Mouse (Mus musculus) monocyte, adult 5-6 weeks (primary cell): ENCODE results near the gene Cd27. TPM values are rescaled to one million over a fixed set of nuclear protein-coding genes. Genes with fewer than 3 reads are reported as not detected.
A peak's percentile ranks its signal among the peaks of the same experiment; 100 is the strongest.

Experiments
- ATAC-seq: fragments of 153-309, 156-312 bp; replicated peaks from 2 replicates; pipeline ENCODE4 v1.8.0; 2017; ENCODE audit warnings: mild to moderate bottlenecking; ENCODE audit not compliant: low TSS enrichment, insufficient number of reproducible peaks, severe bottlenecking, poor library complexity, low FRiP score
- total RNA-seq: library from RNA; stranded (forward); fragments of 200-1000, 200-491, 200-594 nt; gene quantifications from 3 replicates; pipeline ENCODE4 v1.2.3, GENCODE M21; 2017

Cd27 gene
- total RNA-seq, 1 experiment from 2014 or later = 9.1 TPM

- no peak for ATAC-seq
These were observed 15.6 kb downstream of the Cd27 start for GRCm38 (mm10) chr6:125221115-125221745.

GRCm38 (mm10) chr6:125218963-125219362 lies 17.8 kb downstream of the Cd27 start:
- ATAC-seq = peak; percentile 44

GRCm38 (mm10) chr6:125217899-125218298 lies 18.9 kb downstream of the Cd27 start:
- no peak for ATAC-seq

- no peak for ATAC-seq
These were observed 19.9 kb downstream of the Cd27 start for GRCm38 (mm10) chr6:125216898-125217297.

GRCm38 (mm10) chr6:125215148-125215954 lies 21.5 kb downstream of the Cd27 start, which contains the start of gene Vamp1:
Gene Vamp1, plus strand, starts transcription at chr6:125215551.
- ATAC-seq = peak; percentile 96

GRCm38 (mm10) chr6:125213715-125214114 lies 23.1 kb downstream of the Cd27 start:
- no peak for ATAC-seq

- ATAC-seq = no peak
These were observed 23.7 kb downstream of the Cd27 start for GRCm38 (mm10) chr6:125213129-125213528.

- no peak for ATAC-seq
These were observed 24.2 kb downstream of the Cd27 start for GRCm38 (mm10) chr6:125212621-125213020.

- no peak for ATAC-seq
These were observed 26.4 kb downstream of the Cd27 start for GRCm38 (mm10) chr6:125210436-125210835.

- ATAC-seq = no peak
These were observed 39.6 kb downstream of the Cd27 start for GRCm38 (mm10) chr6:125197166-125197565.

- no peak for ATAC-seq
These were observed 40.5 kb downstream of the Cd27 start for GRCm38 (mm10) chr6:125196301-125196700.

- ATAC-seq = no peak
These were observed 41.2 kb downstream of the Cd27 start for GRCm38 (mm10) chr6:125195541-125196075.

- ATAC-seq = no peak
These were observed 43.4 kb downstream of the Cd27 start for GRCm38 (mm10) chr6:125193390-125193789.

- ATAC-seq = no peak
These were observed 44.0 kb downstream of the Cd27 start for GRCm38 (mm10) chr6:125192841-125193240.

- ATAC-seq = peak; percentile 80
These were observed 44.6 kb downstream of the Cd27 start for GRCm38 (mm10) chr6:125192016-125192714.

- ATAC-seq = peak; percentile 96
These were observed 45.3 kb downstream of the Cd27 start, which contains the start of the genes Ncapd2 and Mrpl51 for GRCm38 (mm10) chr6:125191332-125192015. Gene Ncapd2, minus strand, starts transcription at chr6:125191701. Gene Mrpl51, plus strand, starts transcription at chr6:125191801.

- ATAC-seq = no peak
These were observed 46.0 kb downstream of the Cd27 start for GRCm38 (mm10) chr6:125190816-125191215.

- no peak for ATAC-seq
These were observed 50.6 kb downstream of the Cd27 start for GRCm38 (mm10) chr6:125186203-125186602.
